Mouse (Mus musculus) splenic B cell, adult 2 months (primary cell): ENCODE measurements around the gene Snd1.

Experiments
- DNase-seq: peaks from one replicate; pipeline ENCODE4 v3.0.0-alpha.2; 2011; ENCODE audit warnings: low read depth, low spot score
- H3K27me3 ChIP-seq: 2 replicates; pipeline ENCODE4 v1.6.1; 2012; ENCODE audit warnings: mild to moderate bottlenecking, low read length, moderate library complexity, mixed read lengths; ENCODE audit not compliant: control insufficient read depth, poor library complexity, insufficient read depth, severe bottlenecking
- H3K36me3 ChIP-seq: 2 replicates; pipeline ENCODE4 v1.6.1; 2012; ENCODE audit warnings: mild to moderate bottlenecking, low read length, moderate library complexity, mixed read lengths; ENCODE audit not compliant: control insufficient read depth, poor library complexity, insufficient read depth, severe bottlenecking

Gene Snd1

GRCm38 (mm10) chr6:28471284-28472035 is 3.5 kb upstream of the Snd1 start:
- no peak for DNase-seq
- no peaks in the 10 kb centered on the region for H3K27me3 ChIP-seq
- no peaks in the 10 kb centered on the region for H3K36me3 ChIP-seq

GRCm38 (mm10) chr6:28474211-28474610 is 728 bp upstream of the Snd1 start:
- no peaks in the 10 kb centered on the region for H3K36me3 ChIP-seq
- H3K27me3 ChIP-seq = no peaks in the 10 kb centered on the region

GRCm38 (mm10) chr6:28479865-28480751 is 5.2 kb downstream of the Snd1 start:
- DNase-seq = peak; percentile 99
- H3K36me3 ChIP-seq = 0 out of 2 replicates have a peak, but pooled peaks cover 2% of the 10 kb centered on the region
- no peaks in the 10 kb centered on the region for H3K27me3 ChIP-seq

More at GRCm38 (mm10) chr6:28474211-28474610, 728 bp upstream of the Snd1 start:
- DNase-seq = no peak

DNA sequence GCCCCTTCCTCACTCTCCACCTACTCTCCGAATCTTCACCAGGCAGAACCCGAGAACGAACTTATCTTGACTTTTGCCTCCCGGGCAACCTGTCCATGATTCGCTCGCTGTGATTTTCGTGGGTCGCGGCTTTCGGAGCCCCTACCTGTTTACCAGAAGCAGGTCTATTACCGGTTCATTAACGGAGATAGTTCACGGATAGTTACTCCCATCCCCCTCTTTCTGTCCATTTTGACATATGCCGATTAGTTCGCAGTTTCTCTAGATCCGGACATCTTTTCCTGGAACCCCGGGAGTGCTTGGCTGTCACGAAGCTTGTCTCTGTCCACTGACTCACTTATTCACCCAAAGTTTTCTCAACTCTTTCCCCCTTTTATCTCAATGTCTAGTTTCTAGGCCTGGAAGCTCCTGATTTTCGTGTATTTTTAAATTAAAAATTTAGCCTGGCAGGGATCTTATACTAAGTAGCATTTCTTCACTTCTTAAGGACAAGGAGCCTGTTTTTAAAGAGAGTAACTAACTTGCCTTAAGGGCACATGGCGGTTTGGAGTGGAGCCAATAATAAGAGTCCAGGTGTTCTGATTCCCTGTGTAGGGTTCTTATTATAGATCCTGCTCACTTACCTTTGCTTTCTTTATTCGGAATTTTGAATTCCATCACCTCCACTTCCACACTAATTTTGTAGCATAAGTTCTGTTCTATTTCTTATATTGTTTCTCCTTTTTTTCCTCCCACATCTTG is 6.0 kb downstream of the Snd1 start:
- 0 out of 2 replicates have a peak, but pooled peaks cover 2% of the 10 kb centered on the region for H3K36me3 ChIP-seq
- no peaks in the 10 kb centered on the region for H3K27me3 ChIP-seq
- no peak for DNase-seq

GRCm38 (mm10) chr6:28482711-28483315 is 7.9 kb downstream of the Snd1 start:
- 0 out of 2 replicates have a peak, but pooled peaks cover 2% of the 10 kb centered on the region for H3K36me3 ChIP-seq
- H3K27me3 ChIP-seq = no peaks in the 10 kb centered on the region
- no peak for DNase-seq

GRCm38 (mm10) chr6:28486008-28486407 is 11.1 kb downstream of the Snd1 start:
- 0 out of 2 replicates have a peak, but pooled peaks cover 2% of the 10 kb centered on the region for H3K36me3 ChIP-seq
- no peak for DNase-seq
- H3K27me3 ChIP-seq = no peaks in the 10 kb centered on the region

DNA sequence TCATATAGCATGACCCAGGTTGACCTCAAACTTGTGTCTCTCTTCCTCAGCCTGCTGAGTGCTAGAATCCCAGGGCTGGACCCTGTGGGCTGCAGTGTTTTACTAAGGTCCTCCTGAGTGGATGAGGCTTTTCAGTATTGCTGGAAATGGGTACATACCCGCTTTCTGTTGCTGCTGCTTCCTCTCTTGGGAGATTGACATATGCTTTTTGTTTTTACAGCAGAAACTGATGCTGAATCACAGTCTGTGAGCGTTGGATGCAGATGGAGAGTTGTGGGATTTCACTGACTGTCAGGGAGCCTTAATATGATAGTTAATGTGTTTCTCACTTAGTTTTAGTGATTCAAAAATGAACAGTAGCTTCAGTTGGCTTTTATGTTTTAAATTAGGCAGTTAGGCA is 11.5 kb downstream of the Snd1 start:
- H3K27me3 ChIP-seq = no peaks in the 10 kb centered on the region
- 0 out of 2 replicates have a peak, but pooled peaks cover 2% of the 10 kb centered on the region for H3K36me3 ChIP-seq
- no peak for DNase-seq

- DNase-seq = peak; percentile 20
- no peaks in the 10 kb centered on the region for H3K27me3 ChIP-seq
- H3K36me3 ChIP-seq = 0 out of 2 replicates have a peak, but pooled peaks cover 2% of the 10 kb centered on the region
These were observed 12.0 kb downstream of the Snd1 start for GRCm38 (mm10) chr6:28486905-28487304.

DNA sequence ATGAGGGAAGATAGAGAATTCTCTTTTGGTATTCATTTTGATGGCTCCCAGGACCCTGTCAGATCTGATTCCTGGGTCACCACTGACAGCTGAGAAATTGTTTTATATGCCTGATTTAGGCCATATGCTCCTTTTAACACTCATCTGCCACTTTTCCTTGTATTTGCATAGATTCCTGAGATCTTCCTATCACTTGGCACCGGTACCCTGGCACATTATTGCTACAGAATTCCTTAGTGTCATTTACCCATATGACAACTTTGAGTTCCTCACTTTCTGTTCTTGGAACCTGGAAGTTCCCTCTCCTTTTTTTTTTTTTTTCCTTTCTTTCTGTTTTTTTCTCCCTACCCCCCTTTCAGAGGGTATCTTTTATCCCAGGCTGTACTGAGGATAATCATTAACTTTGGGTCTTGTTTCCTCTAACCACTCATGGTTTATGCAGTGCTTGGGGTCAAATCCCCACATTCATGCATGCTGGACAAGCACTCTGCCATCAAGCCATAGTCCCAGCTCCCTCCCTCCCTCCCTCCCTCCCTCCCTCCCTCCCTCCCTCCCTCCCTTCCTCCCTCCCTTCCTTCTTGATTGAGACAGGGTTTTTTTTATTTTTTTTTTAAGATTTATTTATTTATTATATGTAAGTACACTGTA is 13.4 kb downstream of the Snd1 start:
- Histone ChIP-seq H3K27me3 (no peaks in the 10 kb centered on the region), H3K36me3 (peaks cover 2% of the 10 kb centered on the region; the same call in 1 of the 2 replicates)
- no peak for DNase-seq

DNA sequence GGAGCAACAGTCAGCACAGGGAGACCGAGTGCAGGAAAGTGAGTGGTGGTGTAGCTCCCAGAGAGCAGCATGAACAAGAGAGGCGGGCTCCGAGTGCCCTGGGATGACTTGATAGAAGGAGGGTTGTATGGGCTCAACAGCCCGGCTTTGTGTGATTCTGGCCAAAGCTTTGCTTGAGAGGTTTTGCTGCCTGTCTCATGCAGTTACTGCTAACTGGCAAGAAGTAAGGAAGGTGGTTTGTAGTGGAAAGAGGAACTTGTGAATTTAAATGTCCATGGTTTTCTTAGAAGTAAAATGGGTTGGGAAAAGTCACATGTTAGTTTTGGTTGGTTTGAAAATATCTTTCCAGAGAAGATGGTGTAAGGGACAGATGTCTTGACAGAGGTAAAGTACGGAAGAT is 15.7 kb downstream of the Snd1 start:
- H3K36me3 ChIP-seq = no peaks in the 10 kb centered on the region; the same call in 1 of the 2 replicates
- H3K27me3 ChIP-seq = no peaks in the 10 kb centered on the region
- no peak for DNase-seq

DNA sequence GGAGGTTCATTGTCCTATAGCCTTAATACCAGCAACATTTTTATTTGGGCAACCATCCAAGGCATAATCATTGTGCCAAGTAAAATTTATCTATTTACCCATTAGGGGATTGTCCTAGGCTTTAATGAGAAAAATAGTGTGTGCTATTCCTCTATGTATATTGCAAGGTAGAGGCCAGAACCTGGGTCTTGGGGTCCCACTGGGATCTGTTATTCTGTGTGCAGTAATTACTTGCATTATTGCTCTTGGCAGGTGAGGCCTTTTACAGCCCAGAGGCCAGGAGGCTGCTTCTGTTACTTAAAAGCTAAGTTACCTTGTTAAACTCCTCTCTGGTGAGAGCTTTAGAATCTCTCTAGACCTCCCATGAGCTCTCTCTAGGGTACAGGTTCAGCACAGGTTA is 16.3 kb downstream of the Snd1 start:
- no peak for DNase-seq
- Histone ChIP-seq H3K36me3 (no peaks in the 10 kb centered on the region; the same call in 1 of the 2 replicates), H3K27me3 (no peaks in the 10 kb centered on the region)

DNA sequence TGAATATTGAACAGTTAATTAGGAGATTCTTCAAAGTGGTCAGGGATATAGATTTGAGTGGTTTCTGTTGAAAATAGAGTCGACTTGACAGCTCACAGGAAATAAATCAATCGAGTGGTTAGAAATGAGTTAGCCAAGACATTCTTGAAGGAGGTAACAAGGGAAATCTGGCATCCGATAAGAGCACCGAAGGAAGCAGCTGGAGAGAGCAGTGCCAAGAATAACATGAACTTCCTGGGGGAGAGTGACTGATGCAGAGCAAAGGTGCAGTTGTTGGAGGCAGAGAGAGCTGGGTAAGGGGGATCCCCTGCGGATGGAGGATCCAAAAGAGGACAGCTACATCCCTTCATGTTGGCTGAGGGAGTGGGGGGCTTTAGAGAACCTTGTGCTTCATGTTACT is 22.9 kb downstream of the Snd1 start:
- no peak for DNase-seq
- H3K36me3 ChIP-seq = no peaks in the 10 kb centered on the region
- H3K27me3 ChIP-seq = no peaks in the 10 kb centered on the region

- Histone ChIP-seq H3K27me3 (no peaks in the 10 kb centered on the region), H3K36me3 (no peaks in the 10 kb centered on the region)
- no peak for DNase-seq
These were observed 27.6 kb downstream of the Snd1 start for GRCm38 (mm10) chr6:28502576-28502975.

DNA sequence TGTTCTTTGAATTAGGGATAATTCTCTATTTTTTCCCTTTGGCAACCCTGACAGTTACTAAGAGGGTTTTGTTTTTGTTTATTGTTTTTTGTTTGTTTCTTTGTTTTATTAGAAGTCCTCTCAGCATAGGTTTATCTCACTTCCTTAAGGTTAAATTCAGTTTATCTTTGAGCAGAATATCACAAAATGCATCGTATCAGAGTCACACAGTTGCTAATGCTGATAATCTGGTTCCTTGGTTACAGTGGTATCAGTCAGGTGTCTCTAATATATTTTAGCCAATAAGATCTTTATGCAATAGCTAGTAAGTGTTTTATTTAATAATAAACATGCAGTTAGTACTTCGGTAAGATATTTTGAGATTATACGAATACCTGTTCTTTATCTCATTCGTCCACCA is 28.2 kb downstream of the Snd1 start:
- H3K27me3 ChIP-seq = no peaks in the 10 kb centered on the region
- no peak for DNase-seq
- H3K36me3 ChIP-seq = no peaks in the 10 kb centered on the region
